Mouse (Mus musculus) lung, adult 2 months (tissue): ENCODE data around the gene Ift140.

Experiments
- CTCF ChIP-seq: fragments of 200-500 bp; IDR thresholded peaks from 2 replicates; pipeline ENCODE4 v1.5.1; 2011; ENCODE audit warnings: mild to moderate bottlenecking, low read length, control low read depth; ENCODE audit not compliant: insufficient read depth
- POLR2A ChIP-seq: fragments of 200-500 bp; IDR thresholded peaks from 2 replicates; pipeline ENCODE4 v1.6.1; 2011; ENCODE audit warnings: low read depth, mild to moderate bottlenecking, control low read depth, low read length, borderline replicate concordance; ENCODE audit errors: extremely low read depth

- TF ChIP-seq CTCF (no peak), POLR2A (no peak)
These were observed 21.2 kb upstream of the Ift140 start for GRCm38 (mm10) chr17:24994721-24995120.
